Mouse (Mus musculus) lung, postnatal 25 days (tissue): Measurements from ENCODE around the gene Unc93a.
"Not testable (repeated sequence)": the region's sequence is repeated elsewhere in the genome, so short reads cannot be mapped to it uniquely, and the experiment has no call there.

ENCODE experiments used
- DNase-seq: peaks from one replicate; pipeline ENCODE4 v3.0.0; 2022; ENCODE audit warnings: low spot score

Gene Unc93a

DNA sequence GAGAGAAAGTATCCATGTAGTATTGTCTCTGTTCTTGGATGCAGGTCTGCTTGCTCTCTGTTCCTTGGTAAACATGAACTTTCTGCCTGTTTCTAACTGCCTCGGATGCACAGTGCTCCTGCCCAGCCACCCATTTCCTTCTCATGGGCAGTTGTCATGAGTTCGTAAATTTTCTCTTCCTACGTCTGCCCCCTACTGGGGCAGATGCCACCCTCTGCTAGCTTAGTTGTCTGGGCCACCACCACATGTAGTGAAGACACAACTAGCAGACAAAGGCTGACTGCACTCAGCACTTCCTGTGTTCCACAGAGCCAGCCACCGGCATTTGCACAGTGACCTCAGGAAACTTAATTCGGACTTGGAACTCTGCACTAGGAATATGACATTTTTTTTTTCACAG lies 62.4 kb downstream of the Unc93a start:
- not testable (repeated sequence) for DNase-seq

GRCm38 (mm10) chr17:13067864-13068385 lies 63.7 kb downstream of the Unc93a start:
- not testable (repeated sequence) for DNase-seq

GRCm38 (mm10) chr17:13062882-13063281 lies 68.7 kb downstream of the Unc93a start:
- not testable (repeated sequence) for DNase-seq

DNA sequence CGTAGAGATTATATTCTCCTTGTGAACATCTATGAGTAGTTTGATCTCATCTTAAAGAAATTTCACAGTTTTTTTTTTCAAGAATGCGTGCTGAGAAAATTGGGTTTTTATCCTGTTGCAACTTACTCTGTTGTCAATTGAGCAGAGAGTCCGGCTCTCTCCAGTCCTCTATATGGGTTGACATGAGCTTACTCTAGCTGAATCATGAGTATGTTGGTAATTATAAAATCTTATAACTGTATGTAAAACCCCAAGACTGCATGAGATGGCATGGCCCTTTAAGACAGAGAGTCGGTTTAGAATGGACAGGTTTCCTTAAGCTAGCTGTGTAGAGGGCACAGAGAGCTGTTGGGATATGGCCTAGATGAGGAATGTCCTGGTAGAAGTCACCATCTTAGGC lies 70.8 kb downstream of the Unc93a start, which contains the start of gene Tcp10b:
TSS of gene Tcp10b (plus strand) at position 301 of the 400 bp plus-strand sequence.
- DNase-seq, result not testable (repeated sequence)
